Mouse (Mus musculus): ENCODE data around the gene 4930432M17Rik. TPM values are rescaled to one million over a fixed set of nuclear protein-coding genes. Genes with fewer than 3 reads are reported as not detected.

The 4930432M17Rik gene
- total RNA-seq (2021), result not detected in 2 replicates
- long read RNA-seq, result 0 reads

DNA sequence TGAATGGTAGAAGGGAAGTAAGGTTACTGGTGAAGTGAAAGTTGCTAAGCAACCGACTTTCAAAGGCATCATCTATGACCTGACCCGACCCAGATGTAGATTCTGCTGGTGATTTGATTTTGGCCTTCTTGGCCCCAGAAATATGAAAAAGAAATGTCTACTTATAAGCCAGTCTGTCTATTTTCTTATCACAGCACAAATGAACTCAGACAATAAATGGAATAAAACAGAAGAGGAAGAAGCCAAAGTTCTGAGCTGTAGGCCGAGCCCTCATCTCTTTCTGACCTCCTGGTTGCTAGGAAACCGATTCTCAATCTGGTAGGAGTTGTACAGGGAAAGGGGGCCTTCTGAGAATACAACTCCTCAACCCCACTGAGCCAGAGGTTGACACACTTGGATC is at the start of gene 4930432M17Rik:
TSS of gene 4930432M17Rik (plus strand) at position 301 of the 400 bp plus-strand sequence.
- no peak for DNase-seq

DNA sequence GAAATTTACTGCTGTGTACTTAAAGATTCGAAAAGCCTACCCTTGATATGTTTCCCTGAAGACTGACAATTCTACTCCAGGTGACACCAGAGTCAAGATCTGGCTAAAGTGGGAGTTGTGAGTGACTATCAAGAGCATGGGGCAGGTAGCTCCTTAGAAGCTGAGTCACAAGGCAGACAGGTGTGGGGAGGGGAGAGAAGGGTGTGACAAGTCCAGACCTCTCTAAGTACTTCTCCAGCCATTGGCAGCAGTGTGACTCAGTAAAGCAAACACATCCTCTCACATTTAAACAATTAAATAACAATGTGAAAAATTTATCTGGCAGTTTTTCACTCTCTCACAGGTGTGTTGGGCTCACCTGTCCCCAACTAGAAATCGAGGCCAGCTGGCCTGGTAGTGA is 44.9 kb upstream of the 4930432M17Rik start:
- DNase-seq, result no peak

DNA sequence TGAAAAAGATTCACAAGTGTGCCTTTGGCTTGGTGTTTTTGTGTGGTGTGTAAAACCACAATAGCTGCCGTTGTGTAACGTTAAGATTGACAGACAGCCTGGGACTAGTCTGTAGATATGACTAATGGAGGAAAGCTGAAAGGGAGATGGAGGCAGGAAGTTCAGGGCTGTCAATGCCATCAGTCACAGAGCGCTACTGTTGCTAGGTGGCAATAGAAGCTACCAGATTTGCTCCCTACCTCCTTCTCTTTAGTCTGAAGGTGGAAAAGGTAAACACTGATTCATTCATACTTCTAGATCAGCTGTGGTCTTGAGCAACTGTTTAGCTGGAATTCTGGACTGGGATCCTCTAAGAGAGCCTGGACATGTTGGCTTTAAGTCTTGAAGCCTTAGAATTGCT is 44.3 kb upstream of the 4930432M17Rik start:
- DNase-seq, result no peak

DNA sequence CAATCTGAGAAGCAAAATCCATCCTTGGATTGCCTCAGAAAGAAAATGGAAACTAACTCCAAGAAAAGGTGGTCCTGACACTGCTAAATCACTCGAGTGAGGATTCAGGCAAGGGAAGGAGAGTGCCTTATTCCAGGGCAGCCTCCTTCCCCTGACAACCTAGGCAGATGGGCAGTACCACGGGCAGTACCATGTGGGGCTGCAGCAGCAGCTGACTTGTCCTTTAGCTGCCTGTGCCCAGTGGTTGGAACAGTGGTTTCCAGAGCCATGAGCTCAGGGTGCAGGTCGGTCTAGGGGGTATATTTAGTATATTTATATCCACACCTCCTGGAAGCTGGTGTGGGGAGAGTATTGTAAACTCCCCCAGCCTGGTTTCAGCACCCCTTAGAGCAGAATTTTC is 42.3 kb upstream of the 4930432M17Rik start:
- no peak for DNase-seq

DNA sequence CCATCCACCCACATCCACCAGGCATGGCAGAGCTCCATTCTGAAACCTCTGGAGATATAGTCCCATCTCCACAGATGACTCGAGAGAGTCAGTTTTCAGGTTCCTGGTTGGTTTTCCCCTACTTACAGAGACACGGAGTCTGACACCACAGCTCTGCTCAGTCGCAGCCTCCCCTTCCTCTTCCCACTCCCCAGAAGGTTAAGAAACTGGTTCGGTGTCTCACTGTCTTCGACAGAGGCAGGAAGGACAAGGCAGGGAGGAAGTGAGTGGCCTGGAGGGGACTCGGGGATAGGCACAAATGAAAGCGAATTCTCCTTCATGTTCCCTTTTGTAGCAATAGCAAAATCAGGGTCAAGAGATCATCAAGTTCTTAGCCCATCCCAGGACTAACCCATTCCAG is 39.9 kb upstream of the 4930432M17Rik start:
- no peak for DNase-seq

DNA sequence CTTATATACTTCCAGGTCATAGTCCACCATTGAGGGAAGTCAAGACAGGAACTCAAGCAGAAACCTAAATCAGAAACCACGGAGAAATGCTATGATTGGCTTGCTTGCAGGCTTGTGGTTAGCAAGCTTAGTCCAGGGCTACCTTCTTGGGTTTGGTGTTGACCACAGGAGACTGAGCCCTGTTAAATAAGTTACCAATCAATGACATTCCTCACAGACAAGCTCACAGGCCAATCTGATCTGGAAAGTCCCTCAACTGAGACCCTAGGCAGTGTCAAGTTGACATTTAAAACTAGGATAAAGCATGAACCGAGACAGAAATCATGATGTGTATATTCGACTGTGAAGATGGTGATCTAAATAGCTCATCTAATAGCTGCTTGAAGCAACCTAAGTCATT is 35.6 kb upstream of the 4930432M17Rik start:
- no peak for DNase-seq

DNA sequence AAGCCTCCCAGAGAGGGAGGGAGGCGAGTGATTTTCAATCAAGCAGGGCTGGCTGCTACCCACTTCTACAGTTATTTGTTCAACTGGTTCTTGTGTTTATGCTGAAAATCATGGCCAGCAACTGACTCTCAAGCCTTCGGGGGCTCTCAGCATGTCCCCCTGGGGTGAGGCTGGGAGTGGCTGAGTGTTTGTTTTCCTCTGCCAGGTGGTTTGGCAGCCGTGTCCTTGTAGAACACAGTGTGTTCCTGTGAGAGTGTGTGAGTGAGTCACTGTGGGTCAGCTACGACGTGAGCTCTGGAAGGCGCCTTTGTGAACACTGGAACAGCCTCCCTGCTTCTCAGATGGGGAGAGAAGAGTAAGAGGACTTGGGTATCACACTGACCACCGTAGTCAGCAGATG is 35.1 kb upstream of the 4930432M17Rik start:
- peak; percentile 43 for DNase-seq

DNA sequence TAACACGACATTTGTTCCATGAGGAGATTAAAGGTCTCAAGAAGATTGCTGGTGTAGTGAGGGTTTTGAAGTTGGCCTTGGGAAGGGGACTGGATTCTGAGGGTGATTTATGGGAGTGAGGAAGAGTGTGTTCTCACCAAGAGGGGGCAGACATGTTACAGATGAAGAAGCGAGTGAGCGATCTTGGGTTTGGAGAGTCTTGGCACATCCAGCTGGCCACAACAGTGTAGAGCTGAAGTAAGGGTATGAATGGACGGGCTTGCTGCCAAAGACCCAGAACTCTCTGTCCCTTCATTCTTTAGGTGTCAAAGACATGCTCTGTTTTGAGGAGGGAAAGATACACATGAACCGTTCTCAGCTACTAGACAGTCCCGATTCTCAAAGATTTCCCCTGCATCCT is 34.2 kb upstream of the 4930432M17Rik start:
- DNase-seq, result peak; percentile 20

DNA sequence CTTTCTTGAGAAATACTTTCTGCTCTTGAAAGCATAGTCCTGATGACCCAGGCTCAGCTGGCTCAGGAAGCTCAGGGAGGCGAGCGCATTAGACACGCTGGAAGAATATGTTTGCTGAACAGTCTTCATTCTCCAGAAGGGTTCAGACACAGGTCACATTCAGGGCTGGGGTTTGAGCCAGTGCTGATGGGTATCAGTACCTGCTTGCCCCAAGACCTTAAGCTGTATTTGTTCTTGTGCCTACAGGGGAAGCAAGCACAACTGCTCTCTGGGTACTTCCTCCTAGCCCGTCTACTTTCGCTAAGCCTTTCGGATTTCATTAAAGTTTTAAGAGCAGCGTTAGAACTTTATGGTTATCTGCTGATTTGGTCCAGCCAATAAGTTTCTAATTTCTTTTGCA is 33.8 kb upstream of the 4930432M17Rik start:
- no peak for DNase-seq

DNA sequence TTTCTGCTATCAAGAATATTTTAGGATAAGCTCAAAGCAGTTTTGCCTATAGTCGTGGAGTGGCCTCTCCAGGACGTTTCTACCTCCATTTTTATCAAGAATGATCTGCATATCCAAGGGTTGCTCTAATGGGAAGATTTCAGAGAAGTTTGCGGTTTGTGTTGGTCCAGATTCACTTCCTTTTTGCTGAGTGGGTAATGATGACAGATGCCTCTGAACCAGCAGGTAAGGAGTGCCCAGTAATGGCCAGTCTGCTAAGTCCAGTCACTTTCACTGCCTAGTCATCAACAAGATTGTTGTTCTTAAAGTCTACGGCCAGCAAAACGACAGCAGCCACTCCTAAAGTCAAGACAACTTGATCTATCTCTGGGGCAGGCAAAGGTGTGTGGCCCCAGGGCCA is 32.8 kb upstream of the 4930432M17Rik start:
- no peak for DNase-seq

DNA sequence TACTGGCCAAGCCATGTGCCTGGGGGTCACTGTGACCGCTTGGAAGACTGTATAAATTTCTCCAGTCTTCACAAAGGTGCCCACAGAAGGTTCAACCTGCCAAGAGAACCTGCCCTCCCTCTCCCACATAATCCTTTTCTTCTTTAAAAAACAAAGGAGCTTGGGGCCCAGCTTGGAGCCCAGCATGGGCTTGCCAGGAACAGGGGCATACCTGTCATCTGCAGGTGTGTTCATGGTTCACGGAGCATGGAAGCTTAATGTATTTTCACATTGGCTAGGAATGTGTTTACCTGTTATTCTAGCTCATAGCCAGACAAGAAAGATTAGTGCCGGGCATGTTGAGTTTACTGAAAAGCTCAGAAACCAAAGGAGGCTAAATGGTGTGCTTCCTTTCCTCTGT is 32.3 kb upstream of the 4930432M17Rik start:
- DNase-seq, result no peak

DNA sequence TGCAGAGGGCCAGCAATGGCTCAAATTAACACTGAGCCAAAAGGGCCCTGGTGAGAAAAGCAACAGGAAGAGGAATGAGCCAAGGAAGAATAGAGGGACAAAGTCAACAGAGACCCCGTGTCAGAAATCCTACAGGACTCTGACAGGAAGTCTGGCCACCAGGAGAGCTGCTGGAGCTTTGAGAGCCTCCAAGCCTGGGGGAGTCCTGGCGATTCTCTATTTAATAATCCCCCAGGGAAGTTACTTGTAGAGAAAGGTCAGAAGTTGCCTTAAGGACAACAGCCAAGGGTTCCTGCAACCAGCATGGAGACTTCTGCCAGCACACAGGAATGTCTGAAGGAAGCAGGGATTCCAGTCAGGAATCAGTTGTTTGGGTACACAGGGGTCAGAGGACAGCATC is 30.0 kb upstream of the 4930432M17Rik start:
- no peak for DNase-seq

DNA sequence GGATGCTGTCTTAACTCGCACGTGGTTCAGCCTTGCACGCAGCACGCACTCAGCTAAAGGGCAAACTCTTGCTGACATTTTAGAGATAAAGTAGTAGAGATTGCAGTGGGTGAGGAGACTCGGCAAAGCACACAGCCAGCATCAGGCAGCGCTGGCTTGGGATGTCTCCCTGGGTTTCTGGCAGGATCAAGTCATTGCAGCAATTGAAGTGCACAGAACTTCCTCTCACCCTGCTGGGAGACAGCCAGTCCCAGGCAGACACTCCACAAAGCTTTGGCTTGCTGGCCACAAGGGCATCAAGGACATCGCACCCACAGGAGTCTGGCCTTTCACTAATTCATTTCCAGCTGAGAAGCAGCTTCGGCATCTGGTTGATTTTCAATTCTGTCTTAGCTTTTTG is 27.3 kb upstream of the 4930432M17Rik start:
- peak; percentile 42 for DNase-seq

DNA sequence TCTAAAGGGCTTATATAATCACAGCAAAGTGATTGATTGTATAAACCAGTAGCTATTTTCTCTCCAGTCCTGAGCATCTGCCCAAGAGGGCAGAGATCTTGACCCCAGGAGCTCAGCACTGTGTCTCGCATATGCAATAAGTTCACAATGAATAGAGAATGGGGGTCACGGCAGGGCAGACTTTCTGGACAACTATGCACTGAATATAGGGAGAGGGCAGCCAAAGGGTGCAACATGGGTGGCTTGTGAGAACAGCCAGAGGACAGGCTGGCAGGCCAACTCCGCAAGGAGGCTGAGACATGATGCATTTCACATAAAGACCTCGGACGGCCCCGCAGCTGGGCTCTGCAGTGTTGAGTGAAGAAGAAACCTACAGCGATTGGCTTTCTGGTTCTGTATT is 25.1 kb upstream of the 4930432M17Rik start:
- no peak for DNase-seq

DNA sequence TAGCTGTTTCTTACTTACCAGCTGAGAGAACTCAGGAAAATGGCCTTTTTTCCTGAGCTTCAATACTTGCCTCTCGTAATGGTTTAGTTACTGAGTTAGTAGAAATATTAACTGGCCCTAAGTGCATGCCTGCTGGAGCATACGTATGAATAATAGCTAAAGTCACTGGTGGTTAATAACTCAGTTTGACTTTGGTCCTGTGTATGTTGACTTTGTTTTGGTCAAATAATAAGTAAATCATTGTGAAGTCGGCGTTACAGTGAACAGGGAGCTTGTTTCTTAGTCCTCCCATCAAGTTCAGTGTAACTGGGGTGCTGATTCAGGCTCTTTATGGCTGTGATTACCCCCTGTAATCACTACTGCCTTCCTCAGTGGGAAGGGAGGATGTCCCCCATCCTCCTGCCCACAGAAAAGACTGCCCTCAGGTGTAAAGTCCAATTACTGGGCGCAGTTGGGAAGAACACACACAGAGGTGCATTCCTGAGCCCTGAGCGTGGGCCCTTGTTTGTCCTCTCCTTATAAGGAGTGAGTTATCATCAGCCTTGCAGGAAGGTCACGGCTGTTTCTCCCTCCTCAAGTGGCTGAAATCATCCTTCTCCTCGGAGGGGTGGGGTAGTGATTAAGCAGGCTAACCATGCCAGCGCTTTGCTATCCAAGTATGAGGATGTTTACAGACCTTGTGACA is 24.1 kb upstream of the 4930432M17Rik start:
- DNase-seq, result no peak

DNA sequence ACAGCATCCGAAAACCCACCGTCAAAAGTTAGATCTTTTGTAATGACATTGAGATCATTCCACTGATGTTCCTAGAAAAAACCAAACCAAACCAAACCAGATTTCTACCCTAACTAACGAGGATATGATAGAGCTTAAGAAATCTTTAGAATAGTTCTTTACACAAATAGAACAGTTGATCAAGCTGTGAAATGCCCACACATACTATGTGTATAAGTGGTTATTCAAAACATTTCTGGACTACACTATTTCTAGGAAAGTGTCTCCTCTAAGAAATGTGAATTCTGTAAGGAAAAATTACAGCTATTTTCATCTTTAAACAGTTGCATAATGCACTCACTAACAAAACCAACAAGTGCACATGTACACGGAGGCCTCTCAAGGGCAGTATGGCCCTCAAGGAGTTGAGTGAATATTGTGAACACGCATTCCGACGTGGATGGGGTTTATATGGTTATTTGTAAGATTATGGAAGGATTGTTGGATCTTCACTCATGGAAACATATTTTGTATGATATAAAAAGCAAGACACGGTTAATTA is 22.3 kb upstream of the 4930432M17Rik start:
- DNase-seq, result no peak

DNA sequence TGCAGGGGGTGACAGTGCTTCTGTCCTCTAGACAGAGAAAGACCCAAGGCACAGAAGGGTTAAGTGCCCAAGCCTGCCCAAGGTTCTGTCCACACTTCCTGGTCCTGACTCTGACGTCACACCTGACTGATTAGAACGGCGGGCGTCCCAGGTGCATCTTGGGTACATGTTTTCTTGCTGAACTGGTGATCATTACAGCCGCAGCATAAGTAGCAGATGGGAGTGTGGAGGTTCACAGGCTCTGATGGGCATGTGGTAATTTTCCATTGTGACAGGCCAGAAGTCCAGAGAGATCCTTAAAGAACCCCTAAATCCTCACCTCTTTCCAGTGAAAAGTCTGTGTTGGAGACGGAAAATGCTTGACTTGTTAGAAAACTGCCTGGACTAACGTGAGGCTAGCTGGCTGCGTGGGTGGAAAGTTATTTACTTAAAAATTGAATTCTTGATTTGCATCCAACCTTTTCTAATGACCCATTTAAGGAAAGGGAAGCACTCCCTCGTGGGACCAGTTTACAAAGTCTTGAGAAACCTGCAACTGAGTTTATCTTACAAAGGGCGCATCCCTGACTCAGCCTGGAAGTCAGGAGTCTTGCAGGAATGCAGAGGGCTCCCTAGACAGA is 20.4 kb upstream of the 4930432M17Rik start:
- DNase-seq, result no peak

DNA sequence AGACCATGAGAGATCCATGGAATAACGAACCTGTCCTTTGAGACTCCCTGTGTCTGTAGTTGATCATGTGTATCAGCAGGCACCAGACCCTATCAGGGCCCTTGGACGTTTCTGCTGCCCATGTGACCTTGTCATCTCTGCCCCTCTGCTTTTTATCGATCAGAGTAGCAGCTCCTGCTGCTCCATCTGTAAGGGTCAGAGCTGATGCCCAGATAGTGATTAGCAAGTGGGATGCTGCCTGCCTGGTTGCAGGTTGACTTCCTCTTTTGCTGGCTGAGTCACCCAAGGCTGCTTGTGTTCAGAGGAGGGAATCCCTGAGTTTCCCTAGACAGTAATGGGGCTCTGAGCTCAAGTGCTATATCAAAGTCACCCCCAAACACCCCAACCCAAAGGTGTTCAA is 18.9 kb upstream of the 4930432M17Rik start:
- no peak for DNase-seq

DNA sequence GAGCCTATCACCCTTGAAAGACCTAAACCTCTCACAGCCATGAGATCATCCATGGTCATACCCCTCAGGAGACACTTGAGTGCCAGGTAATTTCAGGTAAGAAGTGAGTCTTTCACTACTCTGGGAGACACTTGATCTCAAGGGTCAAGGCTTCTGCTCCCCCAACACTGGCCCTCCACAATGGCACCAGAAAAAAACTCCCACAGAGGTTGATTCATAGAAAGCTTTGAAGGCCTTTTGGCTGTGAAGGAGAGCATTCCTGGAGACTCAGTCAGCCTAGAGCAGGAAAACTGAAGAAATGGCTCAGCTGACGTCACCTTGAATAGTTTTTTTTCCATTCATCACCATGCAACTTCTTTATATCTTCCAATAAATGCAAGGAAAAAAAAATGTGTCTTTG is 18.4 kb upstream of the 4930432M17Rik start:
- no peak for DNase-seq

DNA sequence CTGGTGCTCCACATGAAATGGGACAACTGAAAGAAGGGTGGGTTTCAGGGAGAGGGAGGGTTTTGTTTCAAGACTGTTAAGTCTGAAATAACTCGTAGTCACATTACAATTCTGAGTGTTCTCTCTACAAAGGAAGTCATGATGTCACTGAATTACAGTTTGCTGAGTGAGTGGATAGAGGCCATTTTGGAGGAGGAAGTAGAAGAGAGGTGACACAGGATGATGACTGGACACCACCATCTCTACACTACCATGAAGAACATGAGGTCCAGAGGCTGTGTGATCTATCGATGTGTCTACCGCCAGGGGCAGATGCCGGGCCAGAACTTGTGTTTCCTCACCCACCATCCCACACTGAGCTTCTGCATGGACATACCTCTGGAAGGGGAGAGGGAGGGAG is 13.6 kb upstream of the 4930432M17Rik start:
- no peak for DNase-seq

DNA sequence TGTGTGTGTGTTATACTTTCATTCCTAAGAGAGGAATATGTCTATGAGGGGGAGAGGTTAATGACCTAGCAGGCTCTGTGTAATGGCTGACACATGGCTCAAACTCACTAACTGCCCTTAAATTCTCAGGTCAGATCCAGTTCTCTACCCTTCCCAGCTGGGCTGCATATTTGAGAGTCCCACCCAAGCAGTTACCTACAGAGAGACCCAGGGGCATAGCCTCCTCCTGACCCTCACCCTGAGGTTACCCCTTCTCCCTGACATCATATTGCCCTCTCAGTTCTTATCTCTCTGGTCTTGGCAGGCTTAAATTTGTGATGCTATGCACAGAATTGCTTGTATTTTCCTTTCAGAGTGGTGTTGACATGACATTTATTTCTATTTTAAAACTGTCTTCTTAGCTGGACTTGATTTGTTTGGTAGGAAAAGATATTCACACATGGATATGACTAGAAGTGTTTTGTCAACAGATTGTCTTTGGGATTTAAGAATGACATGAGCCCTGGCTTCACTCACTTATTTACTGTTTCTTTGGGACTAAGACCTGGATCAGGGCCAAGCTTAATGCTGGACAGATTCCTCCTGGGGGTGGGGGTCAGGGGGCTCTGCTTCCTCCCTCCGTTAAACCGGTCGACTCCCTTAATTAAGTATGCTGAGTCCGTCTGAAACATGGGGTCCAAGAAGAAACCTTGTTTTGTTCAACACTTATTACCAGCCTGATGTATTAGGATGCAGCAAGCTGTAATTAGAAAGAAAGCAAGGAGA is 7.7 kb upstream of the 4930432M17Rik start:
- no peak for DNase-seq

DNA sequence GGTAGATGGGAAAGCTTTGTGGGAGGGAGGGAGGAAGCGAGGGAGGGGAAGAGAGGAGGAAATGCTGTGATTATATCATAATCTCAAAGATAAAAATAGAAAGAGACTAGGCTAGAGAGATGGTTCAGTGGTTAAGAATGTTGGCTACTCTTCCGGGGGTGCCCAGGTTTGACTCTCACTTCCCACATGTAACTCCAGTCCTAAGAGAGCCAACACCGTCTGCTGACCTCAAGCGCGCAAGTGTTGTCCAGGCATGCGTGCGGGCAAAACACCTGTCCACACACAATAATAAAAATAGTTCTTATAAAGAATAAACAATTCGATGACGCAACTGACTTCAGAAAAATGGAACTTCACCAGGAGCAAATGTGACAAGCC is 7.1 kb upstream of the 4930432M17Rik start:
- no peak for DNase-seq

DNA sequence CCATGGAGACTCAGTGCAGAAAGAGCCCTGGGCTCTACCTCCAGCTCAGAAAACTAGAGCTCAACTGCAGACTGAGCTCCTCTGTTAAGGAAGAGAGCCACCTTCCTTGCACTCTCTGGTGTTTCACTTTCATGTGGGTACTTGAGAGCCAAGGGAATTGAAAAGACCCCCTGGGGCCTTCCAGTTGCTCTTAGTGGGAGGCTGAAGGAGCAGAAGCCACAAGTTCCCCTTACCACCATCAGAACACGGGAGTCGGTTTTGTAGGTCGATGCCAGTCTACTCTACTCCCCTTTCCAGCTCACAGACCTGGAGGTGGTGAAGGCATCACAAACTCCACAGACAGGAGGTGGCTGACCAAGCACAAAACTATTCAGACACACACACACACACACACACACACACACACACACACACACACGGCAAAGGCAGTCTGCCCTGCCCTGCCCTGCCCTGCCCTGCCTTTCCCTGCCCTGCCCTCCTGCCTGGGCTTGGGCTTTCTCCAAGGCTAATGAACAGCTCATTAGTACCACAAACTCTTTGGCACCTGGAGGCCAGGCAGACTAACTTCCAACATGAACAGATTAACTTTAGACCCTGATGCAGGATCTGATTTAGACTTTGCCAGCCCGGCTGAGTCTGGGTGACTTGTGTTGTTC is 1.7 kb downstream of the 4930432M17Rik start:
- no peak for DNase-seq
